Mouse (Mus musculus) cerebellum, postnatal 10 days (tissue): Measurements from ENCODE around the gene Enpp1.

Experiments used
- DNase-seq, 2 experiments: peaks; one replicate each; pipeline ENCODE4 v3.0.0; 2021; ENCODE audit warnings: mixed read lengths in 2 of 2

The Enpp1 gene

GRCm38 (mm10) chr10:24707745-24708144 lies 4.2 kb downstream of the Enpp1 start:
- no peak for DNase-seq

DNA sequence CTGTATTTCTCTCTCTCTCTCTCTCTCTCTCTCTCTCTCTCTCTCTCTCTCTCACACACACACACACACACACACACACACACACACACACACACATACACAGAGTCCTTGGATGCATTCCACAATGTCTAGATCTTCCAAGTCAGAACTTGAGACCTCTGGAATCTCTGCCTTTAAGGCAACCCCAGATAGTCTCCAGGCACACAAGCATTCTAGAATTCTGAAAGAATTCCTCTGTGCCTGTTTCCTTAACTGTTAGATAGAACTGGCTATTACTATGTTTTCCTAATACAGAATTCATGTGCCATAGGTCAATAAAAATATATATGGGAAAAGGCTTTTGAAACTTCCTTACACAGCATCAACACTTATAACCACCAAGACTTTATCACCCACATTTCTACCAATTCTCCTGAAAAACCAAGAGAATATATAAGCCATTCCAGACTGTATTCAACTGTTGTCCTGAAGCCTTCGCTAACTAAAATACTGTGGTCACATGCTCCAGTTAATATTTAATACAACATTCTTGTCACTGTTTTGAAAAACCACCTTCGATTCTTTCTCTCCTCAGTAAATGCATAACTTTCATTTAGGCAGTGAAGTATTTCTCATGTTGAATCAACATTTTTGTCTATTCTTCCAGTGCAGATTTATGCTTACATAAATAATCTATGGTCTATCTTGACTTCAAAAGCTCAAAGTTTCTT lies 5.4 kb downstream of the Enpp1 start:
- no peak for DNase-seq

DNA sequence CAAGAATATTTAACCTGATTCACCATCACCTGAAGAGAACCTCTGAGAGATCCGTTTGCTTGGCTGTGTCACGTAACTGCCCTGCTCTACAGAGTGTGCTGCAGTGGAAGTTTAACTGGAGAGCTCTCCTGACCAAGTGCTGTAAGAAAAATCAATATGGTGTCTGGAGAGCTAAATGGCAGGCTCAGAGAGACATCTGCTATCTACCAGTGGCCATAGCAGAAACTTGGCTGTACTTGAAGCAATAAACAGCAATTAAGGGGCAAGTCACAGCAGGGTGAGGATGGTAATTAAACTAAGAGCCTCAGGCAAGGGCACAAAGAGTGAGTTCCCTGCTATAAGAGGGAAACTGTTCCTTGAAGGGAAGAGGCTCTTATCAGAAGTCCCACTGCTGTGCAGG lies 9.3 kb downstream of the Enpp1 start:
- peak in 1 of 2 experiments; percentile 35 for DNase-seq

- peak; percentile 18 to 21 for DNase-seq
Measured at GRCm38 (mm10) chr10:24698131-24698775, 13.7 kb downstream of the Enpp1 start.

GRCm38 (mm10) chr10:24696761-24697160 lies 15.2 kb downstream of the Enpp1 start:
- no peak for DNase-seq

DNA sequence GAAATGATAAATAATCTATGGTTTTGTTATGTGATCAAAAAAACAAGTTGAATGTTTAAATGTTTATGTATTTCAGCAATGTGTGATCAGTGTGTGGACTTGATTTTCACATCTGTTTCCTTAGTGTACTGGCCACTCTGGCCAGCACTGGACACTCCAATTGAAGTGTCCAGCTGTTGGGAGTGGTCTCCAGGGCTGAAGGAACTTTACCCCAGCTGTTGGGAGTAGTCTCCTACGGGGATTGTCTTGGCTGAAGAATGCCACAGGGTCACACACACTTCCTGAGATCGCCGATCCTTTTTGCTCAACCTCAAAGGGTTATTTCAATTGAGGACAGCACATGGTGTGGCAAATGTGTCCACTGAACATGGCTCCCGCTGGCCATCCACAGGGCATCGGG lies 16.2 kb downstream of the Enpp1 start:
- no peak for DNase-seq

DNA sequence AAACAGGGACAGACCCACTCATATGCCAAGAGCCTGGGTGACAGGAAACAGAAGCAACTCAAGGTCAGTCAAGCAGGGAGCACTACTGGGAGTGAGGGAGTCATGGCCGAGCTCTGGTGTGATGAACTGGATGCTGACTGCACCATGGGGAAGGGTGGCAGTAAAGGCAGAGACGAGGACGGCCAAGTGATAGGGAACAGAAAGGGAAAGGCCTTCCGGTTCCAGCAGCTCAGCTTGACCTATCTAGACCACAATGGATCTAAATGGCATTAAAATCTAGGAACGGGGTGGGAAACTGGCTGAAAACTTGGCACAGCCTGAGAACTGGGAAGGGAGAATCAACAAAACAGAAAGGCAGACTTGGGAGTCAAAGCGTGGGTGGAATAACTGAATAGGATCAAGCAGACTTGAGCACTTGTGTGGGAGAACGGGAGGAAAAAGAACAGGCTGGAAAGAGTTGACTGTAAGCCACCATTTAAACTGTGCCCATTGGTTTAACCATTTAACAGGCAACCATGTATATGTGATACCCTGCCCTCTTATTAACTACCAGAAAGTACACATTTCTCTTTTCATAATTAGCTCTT lies 29.3 kb downstream of the Enpp1 start:
- DNase-seq, result no peak

GRCm38 (mm10) chr10:24677681-24678080 lies 34.3 kb downstream of the Enpp1 start:
- no peak for DNase-seq

- DNase-seq, result no peak
Measured at GRCm38 (mm10) chr10:24674261-24674660, 37.7 kb downstream of the Enpp1 start.

DNA sequence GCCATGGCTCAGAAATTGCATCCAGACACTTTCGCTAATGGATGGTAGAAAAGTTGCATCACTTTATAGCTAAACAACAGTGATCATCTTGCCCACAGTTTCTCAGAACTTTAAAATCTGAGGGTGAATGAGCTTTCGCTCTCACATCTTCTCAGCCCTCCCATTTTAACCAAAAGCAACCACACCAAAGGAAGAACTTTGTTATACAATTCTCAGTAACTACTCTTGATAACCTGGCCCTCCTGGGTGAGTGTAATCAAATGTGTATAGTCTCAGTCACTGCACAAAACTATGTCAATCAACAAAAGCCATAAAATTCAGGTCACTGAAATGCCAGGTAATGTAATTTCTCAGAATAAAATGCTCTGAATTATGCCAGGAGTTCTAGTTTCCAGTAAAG lies 39.0 kb downstream of the Enpp1 start:
- no peak for DNase-seq

DNA sequence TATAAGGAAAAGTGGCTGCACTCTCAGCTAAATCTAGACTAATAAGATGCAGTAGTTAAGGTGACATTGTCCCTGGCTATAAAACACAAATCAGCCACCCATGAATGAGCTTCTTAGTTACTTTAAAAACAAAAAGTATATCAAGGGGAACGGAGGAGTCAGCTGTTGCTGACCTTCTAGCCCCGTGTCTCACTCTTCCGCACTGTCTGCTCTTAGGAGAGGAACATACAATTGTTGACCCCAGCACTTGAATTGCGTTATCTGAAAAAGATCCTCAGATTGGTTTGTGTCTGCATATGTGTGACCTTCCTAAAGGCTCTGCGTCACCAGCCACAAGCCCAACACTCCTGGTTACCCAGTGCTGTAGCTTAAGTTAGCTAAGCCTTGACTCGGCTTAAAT lies 41.4 kb downstream of the Enpp1 start:
- DNase-seq, result no peak

GRCm38 (mm10) chr10:24650990-24651569 lies 60.9 kb downstream of the Enpp1 start:
- no peak for DNase-seq

DNA sequence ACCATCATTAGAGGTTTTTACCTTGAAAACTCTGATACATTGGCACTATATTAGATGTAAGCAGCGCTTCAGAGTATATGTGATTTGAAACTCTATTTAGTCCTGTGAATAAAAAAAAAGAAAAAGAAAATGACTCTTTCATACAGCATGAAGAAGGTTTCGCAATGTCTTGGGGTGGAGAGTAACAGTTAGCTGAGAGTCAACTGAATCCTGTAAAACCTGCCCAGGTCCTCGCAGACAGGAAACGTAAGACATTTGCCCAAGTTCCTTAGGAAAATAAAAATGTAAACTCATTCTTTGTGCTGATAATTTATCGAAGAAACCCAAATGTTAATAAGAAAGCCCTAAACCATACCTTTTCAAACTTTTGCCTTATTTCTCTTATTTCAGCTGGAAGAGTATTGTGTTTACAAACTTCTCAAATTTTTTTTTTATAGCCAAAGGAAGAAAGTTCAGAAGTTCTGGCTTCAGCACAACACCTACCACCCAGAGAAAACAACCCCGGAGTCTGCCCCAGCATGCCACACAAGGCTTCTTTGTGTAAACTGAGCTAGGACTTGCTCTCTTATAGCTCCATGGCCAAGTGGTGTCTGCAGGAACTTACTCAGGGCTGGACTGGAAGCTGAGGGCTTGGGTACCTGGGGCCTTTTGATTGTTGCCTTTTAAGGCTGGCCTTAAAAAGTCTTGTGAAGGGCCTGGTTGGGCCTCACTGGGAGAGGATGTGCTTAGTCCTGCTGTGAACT lies 63.8 kb downstream of the Enpp1 start:
- DNase-seq, result no peak

DNA sequence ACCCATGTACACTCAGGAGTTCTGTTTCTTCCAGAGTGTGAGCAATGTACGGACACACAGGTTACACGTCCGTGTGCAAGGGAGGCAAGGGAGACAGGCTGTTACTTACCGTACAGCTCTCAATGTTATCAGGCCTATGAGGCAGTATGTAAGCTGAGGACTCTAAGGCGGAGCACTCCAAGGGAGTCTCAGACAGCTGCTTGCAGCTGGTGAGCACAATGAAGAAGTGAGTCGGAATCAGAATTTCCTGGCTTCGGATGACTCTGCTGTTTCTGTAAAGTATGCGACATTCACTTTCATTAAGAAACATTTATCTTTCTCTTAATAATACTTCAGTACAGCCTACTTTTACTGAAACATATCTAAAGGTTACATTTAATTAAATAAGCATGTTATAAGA lies 66.8 kb downstream of the Enpp1 start:
- no peak for DNase-seq

DNA sequence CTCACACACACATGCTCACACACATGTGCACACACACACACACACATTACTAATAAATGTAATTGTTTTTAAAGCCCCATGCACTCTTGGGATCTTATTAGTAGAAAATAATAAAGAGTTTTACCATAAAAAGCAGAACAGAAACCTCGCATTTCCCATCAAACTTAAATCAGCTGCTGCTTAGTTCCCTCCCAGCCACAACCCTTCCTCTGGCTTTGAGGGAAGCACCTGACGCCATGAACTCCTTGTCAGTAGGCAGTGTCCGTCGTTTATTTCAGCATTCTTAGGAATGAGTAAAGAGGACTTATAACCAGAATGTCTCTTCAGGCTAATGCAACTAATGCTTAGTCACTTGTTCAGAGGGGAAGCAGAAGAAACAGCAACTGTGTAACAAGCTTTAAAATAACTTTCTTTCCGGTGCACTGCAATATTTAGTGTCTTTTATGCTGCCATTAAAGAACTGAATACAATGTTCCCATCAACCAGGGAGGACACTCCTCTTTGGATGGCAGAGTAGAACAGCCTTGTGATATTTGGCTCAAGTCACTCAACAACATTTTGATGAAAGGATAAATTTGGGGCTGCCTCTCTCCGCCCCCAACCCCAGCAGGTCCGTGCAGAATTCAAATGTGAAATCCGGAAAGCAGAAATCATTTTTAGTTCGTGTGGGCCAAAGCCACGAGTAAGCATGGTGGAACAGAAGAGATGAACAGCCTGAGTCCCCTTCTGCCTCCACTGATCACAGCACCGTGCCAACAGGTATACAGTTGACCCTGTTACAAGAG lies 69.0 kb downstream of the Enpp1 start:
- DNase-seq, result no peak

DNA sequence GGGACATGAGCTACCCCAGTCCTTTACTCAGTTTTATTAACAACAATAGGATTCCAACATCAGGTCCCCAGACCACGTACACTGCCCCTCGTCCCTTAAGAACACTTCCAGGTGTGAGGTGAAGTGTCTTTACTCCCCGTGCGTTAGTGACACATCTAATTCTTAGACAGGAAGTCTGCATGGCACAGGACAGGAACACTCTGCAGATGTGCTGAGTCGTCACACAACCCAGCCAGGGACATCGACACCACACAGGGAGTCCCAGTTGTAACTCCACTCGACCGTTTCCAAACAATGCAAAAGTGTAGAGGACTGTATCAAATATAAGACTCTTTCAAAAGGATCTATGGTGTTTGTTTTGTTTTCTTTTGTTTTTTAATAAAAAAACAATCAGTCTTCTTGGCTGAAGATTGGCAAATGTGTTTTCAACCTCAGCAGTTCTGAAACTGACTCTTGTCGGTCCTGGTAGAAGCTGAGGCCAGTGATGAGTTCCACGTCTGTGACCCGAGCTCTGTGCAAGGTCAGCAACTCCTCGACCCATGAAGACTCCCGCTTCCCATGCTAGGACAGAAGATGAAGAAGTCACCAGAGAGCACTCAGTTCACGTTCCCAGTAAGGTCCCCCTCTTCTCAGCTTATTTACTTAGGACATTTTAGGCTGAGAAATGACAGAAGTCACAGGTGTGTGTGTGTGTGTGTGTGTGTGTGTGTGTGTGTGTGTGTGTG lies 70.4 kb downstream of the Enpp1 start:
- no peak for DNase-seq

- DNase-seq, result no peak
Measured at GRCm38 (mm10) chr10:24640186-24640875, 71.6 kb downstream of the Enpp1 start.

- DNase-seq, result no peak
Measured at GRCm38 (mm10) chr10:24639596-24639995, 72.4 kb downstream of the Enpp1 start.

GRCm38 (mm10) chr10:24638306-24639070 lies 73.5 kb downstream of the Enpp1 start:
- DNase-seq, result no peak

DNA sequence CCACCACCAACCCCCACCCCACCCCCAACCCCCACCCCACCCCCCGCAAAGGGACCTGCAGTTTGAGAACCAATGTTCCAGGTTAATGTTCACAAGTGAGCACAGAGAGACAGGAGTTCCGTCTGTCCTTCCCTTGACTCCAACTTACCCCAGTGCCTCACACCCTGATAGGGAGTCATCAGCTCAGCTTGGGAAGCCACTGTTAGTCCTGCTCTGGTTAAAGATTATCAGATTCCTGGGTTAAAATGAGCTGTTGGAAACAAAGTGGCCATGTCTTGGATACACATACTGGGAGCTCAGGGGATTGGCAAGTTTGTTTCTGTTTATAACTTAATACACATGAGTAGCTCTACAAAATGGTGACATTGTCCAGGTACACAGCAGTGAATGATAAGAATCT lies 75.0 kb downstream of the Enpp1 start:
- no peak for DNase-seq
